8 mouse cellular contexts compared by ENCODE assay signal in the genomic region with DNA sequence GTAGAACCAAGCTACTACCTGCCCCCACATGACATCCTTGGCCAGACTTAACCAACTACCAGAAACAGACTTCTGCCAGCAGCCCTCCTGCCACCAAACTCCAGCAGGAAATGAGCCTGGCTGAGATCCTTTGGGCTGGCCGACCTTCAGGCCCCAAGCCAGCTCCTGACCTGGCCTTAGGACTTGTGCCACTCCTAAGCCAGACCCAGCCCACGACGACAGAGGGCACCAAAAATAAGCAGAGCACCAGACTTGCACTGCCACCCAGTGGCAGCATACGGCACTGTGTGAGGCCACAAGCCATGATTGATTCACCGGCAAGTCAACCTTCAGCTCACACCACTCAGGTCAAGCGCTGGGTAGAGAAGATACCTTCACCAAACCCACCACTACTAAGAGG. TPM values are rescaled to one million over a fixed set of nuclear protein-coding genes. Genes with fewer than 3 reads are reported as not detected.
DNase-seq lines count a peak whose midpoint lies in the region; ATAC-seq lines count a peak whose summit lies in the region.

No protein-coding gene starts in this region.

- no peaks in the 10 kb centered on the region for H3K27me3 ChIP-seq in liver, embryonic 13.5 days

- peak; percentile 70 for DNase-seq in CD4-positive helper T cell, adult 2 months (ENCODE audit: low read depth, low spot score)
- peak; percentile 71 for DNase-seq in NIH3T3 (ENCODE audit: low read depth)
- DNase-seq in cerebellum, postnatal 10 days = peak; percentile 89
- DNase-seq in gastrocnemius, postnatal 36 days = peak; percentile 72 to 78
- peak; percentile 92 for DNase-seq in kidney, adult 8-10 months
- peak; percentile 71 for DNase-seq in liver, embryonic 13.5 days
- peak; percentile 76 for DNase-seq in retina, postnatal 1 day
- peak; percentile 66 for DNase-seq in urinary bladder, postnatal 14 days (ENCODE audit: low spot score)

- peak overlapping the region; percentile 32 for H3K4me3 ChIP-seq in liver, embryonic 13.5 days (replicated peaks)

- ATAC-seq in liver, embryonic 13.5 days (ENCODE audit: low read depth) = peak; percentile 37

- H3K4me1 ChIP-seq in liver, embryonic 13.5 days (replicated peaks) = peaks cover 75% of the 10 kb centered on the region

- no peaks in the 10 kb centered on the region for H3K9me3 ChIP-seq in liver, embryonic 13.5 days (replicated peaks)

- intact Hi-C loops in gastrocnemius, postnatal 36 days (cut with DNase I) = no loop called here

- H3K27ac ChIP-seq in liver, embryonic 13.5 days = peak overlapping the region; percentile 95

- WGBS in liver, embryonic 13.5 days (ENCODE audit: insufficient replicate concordance) = 18% methylated on average over 6 of the region's 6 CpGs

- peak overlapping the region; percentile 97 for H3K4me2 ChIP-seq in liver, embryonic 13.5 days

- peaks cover 80% of the 10 kb centered on the region for H3K36me3 ChIP-seq in liver, embryonic 13.5 days

- H3K9ac ChIP-seq in liver, embryonic 13.5 days = peak overlapping the region; percentile 71

RNA-seq across cellular contexts. Expression of gene Clk3, which starts 6.4 kb away (rescaled TPM):
- total RNA-seq in gastrocnemius, postnatal 36 days (2021) = 10 to 100 TPM; 35.9 to 37.7 TPM
- polyA plus RNA-seq in liver, embryonic 13.5 days (2015; fragmentation: Nextera tagmentation; extraction: Ambion mirVana) = 86.2 and 97.4 TPM in 2 replicates

RNA-seq across cellular contexts. Expression of gene Edc3, which starts 50.9 kb away (rescaled TPM):
- 1 to 10 TPM; 4.8 to 6.3 TPM for total RNA-seq in gastrocnemius, postnatal 36 days (2021)
- polyA plus RNA-seq in liver, embryonic 13.5 days (2015; fragmentation: Nextera tagmentation; extraction: Ambion mirVana) = 16.7 and 18.4 TPM in 2 replicates

Comparison
In these comparisons a context has a peak if more than half of its experiments do, and no peak if none do; other contexts are left out.
1. Peak in every context shown above with its lines: DNase-seq, ATAC-seq, H3K4me3 ChIP-seq and H3K27ac ChIP-seq.